In genomic region chr5:92785870-92786436, GRCm38 (mm10) we compare ENCODE assay signal across 23 mouse cellular contexts.
DNase-seq lines count a peak whose midpoint lies in the region; ATAC-seq and TF ChIP-seq lines count a peak whose summit lies in the region.
"Had no signal": no experiment of that assay in that cellular context is flagged by ENCODE, and none has a peak within 500 bp of the region (broad histone marks: within the 10 kb centered on the region; RNA-seq: fewer than 3 reads in every experiment).

No protein-coding gene starts in this region.

- peaks cover 7% of the 10 kb centered on the region for H3K4me1 ChIP-seq in limb, embryonic 14.5 days (ENCODE audit: control insufficient read depth, insufficient read depth, low read length)
- H3K4me1 ChIP-seq in limb, embryonic 10.5 days = peaks cover 11% of the 10 kb centered on the region
- peaks cover 12% of the 10 kb centered on the region for H3K4me1 ChIP-seq in kidney, postnatal 0 days (replicated peaks; ENCODE audit: insufficient read depth, low read length)
- H3K4me1 ChIP-seq: embryonic facial prominence, embryonic 13.5 days had no signal

- no peak for TF ChIP-seq POLR2A in limb, embryonic 14.5 days (IDR thresholded peaks at IDR 0.05; ENCODE audit: borderline replicate concordance, extremely low read depth, insufficient read depth, insufficient read length)
- no peak for TF ChIP-seq POLR2A in myocyte (IDR thresholded peaks at IDR 0.05; ENCODE audit: insufficient read length, low read depth)

- no peak for TF ChIP-seq CTCF in kidney, postnatal 0 days (IDR thresholded peaks at IDR 0.05; ENCODE audit: low read depth)

- no peak overlapping the region for H3ac ChIP-seq in myocyte (ENCODE audit: control insufficient read depth, insufficient read length)

- no peak overlapping the region for H3K4me2 ChIP-seq in limb, embryonic 14.5 days (replicated peaks; ENCODE audit: low read depth, low read length, severe bottlenecking)
- 0 out of 2 replicates have a peak overlapping the region, but pooled peaks have one; percentile 6 for H3K4me2 ChIP-seq in kidney, postnatal 0 days (ENCODE audit: low read length)
- no peak overlapping the region for H3K4me2 ChIP-seq in myocyte (ENCODE audit: low read depth)
- H3K4me2 ChIP-seq: embryonic facial prominence, embryonic 13.5 days; forebrain, embryonic 12.5 days; heart, embryonic 11.5 days; heart, embryonic 15.5 days; hindbrain, embryonic 13.5 days had no signal

- H3K27me3 ChIP-seq in limb, embryonic 14.5 days (ENCODE audit: control insufficient read depth, insufficient read depth, low read length) = no peaks in the 10 kb centered on the region
- H3K27me3 ChIP-seq in limb, embryonic 10.5 days (ENCODE audit: low read depth, poor library complexity, severe bottlenecking) = no peaks in the 10 kb centered on the region
- H3K27me3 ChIP-seq in kidney, postnatal 0 days (ENCODE audit: insufficient read depth, low read length) = no peaks in the 10 kb centered on the region
- no peaks in the 10 kb centered on the region for H3K27me3 ChIP-seq in myocyte (ENCODE audit: control insufficient read depth, insufficient read depth, insufficient read length)
- H3K27me3 ChIP-seq: CH12.LX; embryonic facial prominence, embryonic 13.5 days; forebrain, embryonic 12.5 days; heart, embryonic 15.5 days; hindbrain, embryonic 13.5 days had no signal

- H3K9ac ChIP-seq in limb, embryonic 14.5 days (ENCODE audit: low read depth, low read length, severe bottlenecking) = no peak overlapping the region
- H3K9ac ChIP-seq in kidney, postnatal 0 days (ENCODE audit: low read depth, low read length) = no peak overlapping the region
- H3K9ac ChIP-seq: embryonic facial prominence, embryonic 13.5 days; forebrain, embryonic 12.5 days; heart, embryonic 15.5 days; hindbrain, embryonic 13.5 days had no signal

- no peak overlapping the region for H3K4me3 ChIP-seq in limb, embryonic 14.5 days (replicated peaks; ENCODE audit: low read length)
- H3K4me3 ChIP-seq in limb, embryonic 10.5 days = no peak overlapping the region
- no peak overlapping the region for H3K4me3 ChIP-seq in kidney, postnatal 0 days (replicated peaks; ENCODE audit: low read depth, low read length)
- H3K4me3 ChIP-seq in myocyte = no peak overlapping the region
- H3K4me3 ChIP-seq: embryonic facial prominence, embryonic 13.5 days; forebrain, embryonic 12.5 days; heart, embryonic 15.5 days; hindbrain, embryonic 13.5 days had no signal

- H3K36me3 ChIP-seq in limb, embryonic 14.5 days (ENCODE audit: control insufficient read depth, insufficient read depth, low read length) = no peaks in the 10 kb centered on the region
- no peaks in the 10 kb centered on the region for H3K36me3 ChIP-seq in limb, embryonic 10.5 days
- H3K36me3 ChIP-seq in kidney, postnatal 0 days (ENCODE audit: insufficient read depth, low read length) = no peaks in the 10 kb centered on the region
- no peaks in the 10 kb centered on the region for H3K36me3 ChIP-seq in myocyte (ENCODE audit: control insufficient read depth, insufficient read depth)
- H3K36me3 ChIP-seq: embryonic facial prominence, embryonic 13.5 days; heart, embryonic 15.5 days; hindbrain, embryonic 13.5 days had no signal

- ATAC-seq in limb, embryonic 14.5 days (ENCODE audit: low FRiP score, low read depth) = peak; percentile 45; the same call in 1 of the 2 replicates
- ATAC-seq in kidney, postnatal 0 days (replicated peaks; ENCODE audit: low FRiP score, low read depth) = peak; percentile 62; the same call in 1 of the 2 replicates
- ATAC-seq: forebrain, embryonic 16.5 days; hindbrain, postnatal 0 days had no signal

- H3K79me2 ChIP-seq in myocyte (ENCODE audit: control insufficient read depth, insufficient read depth) = no peaks in the 10 kb centered on the region

- no peaks in the 10 kb centered on the region for H3K9me3 ChIP-seq in limb, embryonic 14.5 days (ENCODE audit: control insufficient read depth, low read length)
- H3K9me3 ChIP-seq in limb, embryonic 10.5 days (replicated peaks) = no peaks in the 10 kb centered on the region
- H3K9me3 ChIP-seq in kidney, postnatal 0 days (replicated peaks; ENCODE audit: low read length) = no peaks in the 10 kb centered on the region
- H3K9me3 ChIP-seq: embryonic facial prominence, embryonic 13.5 days; hindbrain, embryonic 13.5 days had no signal

- no peak for DNase-seq in limb, embryonic 14.5 days (ENCODE audit: low spot score)
- no peak for DNase-seq in limb, embryonic 10.5 days (ENCODE audit: low spot score)
- DNase-seq in kidney, adult 8-10 months = peak; percentile 56 to 89
- DNase-seq in kidney, postnatal 0 days (ENCODE audit: low spot score) = no peak
- no peak for DNase-seq in cerebellum, adult 11-12 months
- DNase-seq in Muller cell, postnatal 12 days (ENCODE audit: inconsistent ontology term) = no peak
- no peak for DNase-seq in heart, adult 8-10 months (ENCODE audit: low spot score)
- DNase-seq: adrenal gland, adult 8-10 months; adrenal gland, postnatal 36 days; cerebellum, adult 8-10 months; cerebellum, postnatal 36 days; gastrocnemius, postnatal 10 days; heart, adult 18-20 months; heart, postnatal 14 days had no signal

- 81% methylated on average over 11 of the region's 11 CpGs for WGBS in limb, embryonic 14.5 days
- 91% methylated on average over 11 of the region's 11 CpGs for WGBS in limb, embryonic 10.5 days
- 58% methylated on average over 11 of the region's 11 CpGs for WGBS in kidney, postnatal 0 days

- H3K27ac ChIP-seq in limb, embryonic 14.5 days (replicated peaks; ENCODE audit: low read depth, low read length) = no peak overlapping the region
- H3K27ac ChIP-seq in limb, embryonic 10.5 days = no peak overlapping the region
- H3K27ac ChIP-seq in kidney, postnatal 0 days = peak overlapping the region; percentile 52
- H3K27ac ChIP-seq: embryonic facial prominence, embryonic 13.5 days; forebrain, embryonic 12.5 days; heart, embryonic 15.5 days; hindbrain, embryonic 13.5 days; hindbrain, postnatal 0 days had no signal

TF ChIP-seq in myocyte, 11 proteins besides CTCF, POLR2A, EP300 and RAD21:
- TF ChIP-seq TCF12 (IDR thresholded peaks at IDR 0.05; ENCODE audit: insufficient read depth, poor library complexity, severe bottlenecking) (peak; percentile 53), POLR2AphosphoS2 (IDR thresholded peaks at IDR 0.05; ENCODE audit: insufficient read length, low read depth) (no peak), REST (IDR thresholded peaks at IDR 0.05; ENCODE audit: insufficient read depth, insufficient read length) (no peak), MYOG (IDR thresholded peaks at IDR 0.05; ENCODE audit: control insufficient read depth in 1 of 3, insufficient read depth in 1 of 3, insufficient read length in 2 of 3, low read depth in 2 of 3) (peak in 2 of 3 experiments; percentile 53 to 72), MYOD1 (IDR thresholded peaks at IDR 0.05; ENCODE audit: control insufficient read depth in 1 of 3, insufficient read length in 2 of 3, low read depth in 2 of 3) (peak; percentile 11 to 38 (median 26))

Comparison
In these comparisons a context has a peak if more than half of its experiments do, and no peak if none do; other contexts are left out.
1. DNase-seq: peak in kidney, adult 8-10 months (2 of 2); none in limb, embryonic 14.5 days (single experiment), limb, embryonic 10.5 days (single experiment), kidney, postnatal 0 days (single experiment), cerebellum, adult 11-12 months (single experiment), Muller cell, postnatal 12 days (single experiment) and heart, adult 8-10 months (single experiment).